Mouse (Mus musculus) midbrain, embryonic 11.5 days (tissue): ENCODE data around the gene Zfp560. TPM values are rescaled to one million over a fixed set of nuclear protein-coding genes. Genes with fewer than 3 reads are reported as not detected.

Source experiments
- ATAC-seq: fragments of 200-750 bp; cut with Nextera tagmentation; 2 replicates; pipeline ENCODE4 v1.8.0; 2017; ENCODE audit warnings: moderate TSS enrichment, moderate library complexity; ENCODE audit not compliant: low FRiP score
- DNase-seq: peaks from one replicate; pipeline ENCODE4 v3.0.0; 2015; ENCODE audit warnings: low spot score; ENCODE audit errors: missing footprints
- H3K27ac ChIP-seq: fragments of 300-500 bp; sonication (generic); 2 replicates; pipeline ENCODE4 v1.5.1; 2014; ENCODE audit warnings: low read depth, low read length
- H3K27me3 ChIP-seq: fragments of 300-500 bp; sonication (generic); 2 replicates; pipeline ENCODE4 v1.6.1; 2014; ENCODE audit warnings: mild to moderate bottlenecking, low read length, moderate library complexity, mixed read lengths; ENCODE audit not compliant: control insufficient read depth, insufficient read depth
- H3K36me3 ChIP-seq: fragments of 300-500 bp; sonication (generic); 2 replicates; pipeline ENCODE4 v1.6.1; 2014; ENCODE audit warnings: mild to moderate bottlenecking, low read length, moderate library complexity, mixed read lengths; ENCODE audit not compliant: control insufficient read depth, insufficient read depth
- H3K4me1 ChIP-seq: fragments of 300-500 bp; sonication (generic); 2 replicates; pipeline ENCODE4 v1.6.1; 2014; ENCODE audit warnings: low read length; ENCODE audit not compliant: control insufficient read depth, insufficient read depth
- H3K4me2 ChIP-seq: fragments of 300-500 bp; sonication (generic); 2 replicates; pipeline ENCODE4 v1.6.1; 2014; ENCODE audit warnings: mild to moderate bottlenecking, moderate library complexity
- H3K4me3 ChIP-seq: fragments of 300-500 bp; sonication (generic); 2 replicates; pipeline ENCODE4 v1.5.1; 2014; ENCODE audit warnings: low read depth, low read length
- H3K9ac ChIP-seq: fragments of 300-500 bp; sonication (generic); 2 replicates; pipeline ENCODE4 v1.6.1; 2014; ENCODE audit warnings: low read length
- H3K9me3 ChIP-seq: fragments of 300-500 bp; sonication (generic); 2 replicates; pipeline ENCODE4 v1.6.1; 2016; ENCODE audit warnings: low read length; ENCODE audit not compliant: control insufficient read depth
- WGBS: fragments of 180-500 bp; shearing (Covaris S2); extraction: QIAGEN DNeasy Blood & Tissue Kit; methylation state at CpG from one replicate; pipeline ENCODE4 v1.1.7; 2014; 5-methylcytosine and 5-hydroxymethylcytosine counted together
- polyA plus RNA-seq: library from polyadenylated mRNA; unstranded; fragments of >200 nt; fragmentation: Nextera tagmentation; extraction: Ambion mirVana; gene quantifications from 2 replicates; pipeline ENCODE4 v1.2.1, GENCODE M21; 2014

Gene Zfp560
- 35.6 and 38.2 TPM in 2 replicates for polyA plus RNA-seq

DNA sequence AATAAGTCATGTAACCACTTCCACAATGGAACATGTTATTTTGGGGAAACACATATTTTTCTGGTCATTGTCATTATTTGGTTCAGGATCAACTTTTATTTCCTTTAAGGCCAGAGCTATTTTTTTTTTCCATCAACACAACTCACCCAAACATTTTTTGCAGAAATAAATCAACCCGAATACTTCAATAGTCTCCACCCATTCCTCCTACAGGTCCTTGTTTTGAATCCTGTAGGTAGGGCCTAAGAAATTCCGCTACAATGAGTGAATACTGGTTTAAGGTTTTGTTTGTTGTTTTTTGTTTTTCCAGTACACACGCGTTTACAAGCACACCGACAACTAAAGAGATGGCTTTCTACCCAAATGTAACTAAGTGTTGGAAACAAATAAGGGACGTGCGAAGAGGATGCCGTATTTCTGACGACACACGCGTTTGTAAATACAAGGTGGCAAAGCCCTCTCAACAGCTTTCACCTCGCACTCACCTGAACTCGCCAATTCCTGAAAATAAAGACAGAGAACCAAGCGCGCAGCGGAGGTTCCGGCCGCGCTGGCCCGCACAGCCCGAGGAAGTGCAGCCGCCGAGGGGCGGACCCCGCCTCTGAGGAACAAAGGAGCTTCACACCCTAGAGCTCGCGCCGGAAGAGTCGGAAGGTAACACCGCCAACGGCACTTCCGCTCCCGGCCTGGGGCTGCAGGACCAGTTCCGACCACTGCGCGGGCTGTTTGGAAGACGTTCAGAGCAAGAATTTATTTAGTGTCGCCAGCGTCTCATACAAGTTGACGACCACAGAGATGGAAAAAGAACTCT is at the start of gene Zfp560:
TSS of gene Zfp560 (minus strand) at position 646 of the 811 bp plus-strand sequence.
- H3K27ac ChIP-seq, result no peak within 1 kb of the TSS
- H3K4me3 ChIP-seq, result peak within 1 kb of the TSS; percentile 53
- peak; percentile 100 for ATAC-seq
- DNase-seq, result peak; percentile 100
- peaks cover 4% of the 10 kb centered on the region; the same call in 1 of the 2 replicates for H3K4me1 ChIP-seq
- H3K9ac ChIP-seq, result peak within 1 kb of the TSS; percentile 71
- H3K9me3 ChIP-seq, result peaks cover 2% of the 10 kb centered on the region; the same call in 1 of the 2 replicates
- H3K27me3 ChIP-seq, result no peaks in the 10 kb centered on the region
- peak within 1 kb of the TSS; percentile 65 for H3K4me2 ChIP-seq
- WGBS, result 3% methylated on average over 40 of the region's 40 CpGs
- no peaks in the 10 kb centered on the region for H3K36me3 ChIP-seq

- no peaks in the 10 kb centered on the region for H3K36me3 ChIP-seq
- ATAC-seq (no peak), DNase-seq (peak; percentile 81)
- no peaks in the 10 kb centered on the region for H3K4me1 ChIP-seq
- H3K9ac ChIP-seq, result no peak overlapping the region
- H3K27me3 ChIP-seq, result no peaks in the 10 kb centered on the region
- 85% methylated on average over 3 of the region's 3 CpGs for WGBS
- no peak overlapping the region for H3K27ac ChIP-seq
- no peaks in the 10 kb centered on the region for H3K9me3 ChIP-seq
- H3K4me3 ChIP-seq, result no peak overlapping the region
- no peak overlapping the region for H3K4me2 ChIP-seq
These were observed 45.0 kb upstream of the Zfp560 start for GRCm38 (mm10) chr9:20430004-20430403.

DNA sequence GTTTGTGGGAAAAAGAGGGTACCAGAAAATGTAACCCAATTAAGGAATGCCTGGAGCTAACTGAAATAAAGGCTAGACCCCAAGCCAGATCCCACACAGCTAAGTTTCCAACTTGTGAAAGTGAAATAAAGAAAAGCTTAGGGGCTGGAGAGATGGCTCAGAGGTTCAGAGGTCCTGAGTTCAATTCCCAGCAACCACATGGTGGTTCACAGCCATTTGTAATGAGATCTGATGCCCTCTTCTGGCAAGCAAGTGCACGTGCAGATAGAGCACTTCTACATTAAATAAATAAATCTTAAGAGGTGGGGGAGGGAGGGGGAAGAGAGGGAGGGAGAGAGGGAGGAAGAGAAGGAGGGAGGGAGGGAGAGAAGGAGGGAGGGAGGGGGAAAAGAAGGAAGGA is 26.5 kb upstream of the Zfp560 start:
- H3K4me2 ChIP-seq, result no peak overlapping the region
- no peaks in the 10 kb centered on the region for H3K9me3 ChIP-seq
- no peak for ATAC-seq
- no peaks in the 10 kb centered on the region for H3K27me3 ChIP-seq
- WGBS, result 13% methylated on average over 1 of the region's 1 CpGs
- no peak overlapping the region for H3K27ac ChIP-seq
- no peak overlapping the region for H3K4me3 ChIP-seq
- H3K36me3 ChIP-seq, result no peaks in the 10 kb centered on the region
- no peaks in the 10 kb centered on the region for H3K4me1 ChIP-seq
- peak; percentile 57 for DNase-seq
- no peak overlapping the region for H3K9ac ChIP-seq

DNA sequence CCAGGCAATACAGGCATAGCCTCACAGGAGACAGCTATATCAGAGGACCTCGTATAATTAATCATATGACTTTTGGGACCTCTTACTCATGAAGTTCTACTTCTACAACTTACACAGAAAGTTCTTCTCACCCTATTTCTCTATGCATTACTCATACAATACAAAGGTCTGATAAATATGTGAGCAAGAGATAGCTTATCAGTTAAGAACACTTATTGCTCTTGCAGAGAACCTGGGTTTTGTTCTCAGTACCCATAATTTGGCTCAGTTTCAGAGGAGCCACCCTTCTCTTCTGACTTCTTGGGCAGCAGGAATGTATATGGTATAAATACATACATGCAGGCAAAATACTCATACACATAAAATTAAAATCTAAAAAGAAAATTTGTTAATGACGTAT is 24.3 kb upstream of the Zfp560 start:
- DNase-seq (no peak), ATAC-seq (no peak)
- no peaks in the 10 kb centered on the region for H3K9me3 ChIP-seq
- no peaks in the 10 kb centered on the region for H3K4me1 ChIP-seq
- H3K9ac ChIP-seq, result no peak overlapping the region
- WGBS, result 90% methylated on average over 2 of the region's 2 CpGs
- no peak overlapping the region for H3K27ac ChIP-seq
- no peaks in the 10 kb centered on the region for H3K27me3 ChIP-seq
- no peak overlapping the region for H3K4me2 ChIP-seq
- no peaks in the 10 kb centered on the region for H3K36me3 ChIP-seq
- H3K4me3 ChIP-seq, result no peak overlapping the region

DNA sequence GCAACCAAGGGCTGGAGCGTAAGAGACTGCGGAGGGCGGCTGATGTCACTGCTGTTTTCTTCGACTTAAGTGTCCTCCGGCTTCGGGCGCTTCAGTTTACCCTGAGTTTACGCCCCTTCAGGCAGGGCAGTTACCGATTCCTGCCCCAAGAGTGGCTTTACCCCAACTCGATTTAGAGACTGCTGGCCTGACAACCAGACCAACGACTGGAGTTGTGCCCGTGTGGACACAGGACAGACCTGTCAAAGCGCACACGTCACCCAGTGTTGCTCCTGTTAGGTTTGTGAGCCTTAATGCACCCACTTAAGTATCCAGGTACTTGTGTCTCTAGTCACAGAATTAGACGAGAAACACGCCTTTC is 346 bp upstream of the Zfp560 start:
- no peaks in the 10 kb centered on the region for H3K36me3 ChIP-seq
- DNase-seq, result no peak
- ATAC-seq, result peak; percentile 81; the same call in 1 of the 2 replicates
- H3K4me2 ChIP-seq, result peak overlapping the region; percentile 65
- no peaks in the 10 kb centered on the region for H3K27me3 ChIP-seq
- 19% methylated on average over 16 of the region's 16 CpGs for WGBS
- no peak overlapping the region for H3K27ac ChIP-seq
- H3K9me3 ChIP-seq, result peaks cover 2% of the 10 kb centered on the region; the same call in 1 of the 2 replicates
- peak overlapping the region; percentile 53 for H3K4me3 ChIP-seq
- peaks cover 4% of the 10 kb centered on the region; the same call in 1 of the 2 replicates for H3K4me1 ChIP-seq
- peak overlapping the region; percentile 71 for H3K9ac ChIP-seq

DNA sequence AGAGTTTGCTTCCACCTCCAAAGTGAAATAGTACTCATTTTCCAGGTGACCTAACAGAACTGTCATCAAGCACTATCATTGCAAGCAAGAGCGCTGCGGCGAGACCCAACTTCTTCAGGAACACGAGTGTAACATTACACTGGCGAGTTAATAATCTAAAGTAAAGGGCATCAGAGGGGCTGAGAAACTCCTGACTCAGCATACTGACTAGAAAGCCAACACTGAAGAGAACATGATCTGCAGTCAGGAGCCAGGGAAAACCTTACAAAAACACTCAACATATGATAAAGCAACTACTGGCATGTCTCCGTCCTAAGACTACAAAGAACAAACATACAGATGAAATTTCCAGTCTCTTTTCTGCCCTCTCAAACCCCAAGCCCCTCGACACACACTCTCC is 1.3 kb downstream of the Zfp560 start:
- peak overlapping the region; percentile 65; the same call in 1 of the 2 replicates for H3K4me2 ChIP-seq
- WGBS, result 93% methylated on average over 7 of the region's 7 CpGs
- H3K27ac ChIP-seq, result no peak overlapping the region
- no peak for DNase-seq
- H3K27me3 ChIP-seq, result no peaks in the 10 kb centered on the region
- H3K36me3 ChIP-seq, result no peaks in the 10 kb centered on the region
- no peak for ATAC-seq
- H3K9ac ChIP-seq, result no peak overlapping the region
- no peak overlapping the region for H3K4me3 ChIP-seq
- H3K9me3 ChIP-seq, result peaks cover 2% of the 10 kb centered on the region; the same call in 1 of the 2 replicates
- peaks cover 4% of the 10 kb centered on the region; the same call in 1 of the 2 replicates for H3K4me1 ChIP-seq

DNA sequence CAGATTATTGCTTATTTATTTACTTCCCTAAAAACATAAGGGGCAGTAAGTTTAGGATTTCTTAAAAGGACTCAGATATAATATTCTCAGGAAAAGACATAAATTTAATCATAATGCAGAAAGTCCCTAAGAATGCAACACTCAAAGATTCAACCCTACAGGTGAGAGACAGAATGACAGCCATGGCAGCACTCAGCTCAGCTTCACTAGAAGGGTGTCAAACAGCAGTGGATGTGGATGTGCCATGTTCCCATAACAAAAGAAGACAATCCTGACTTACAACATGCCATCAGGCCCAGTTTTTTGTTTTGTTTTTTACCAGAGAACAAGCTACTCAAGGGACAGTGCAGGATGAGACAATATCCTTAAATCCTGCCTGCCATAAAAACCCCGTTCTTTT is 10.3 kb downstream of the Zfp560 start:
- Histone ChIP-seq H3K4me1 (no peaks in the 10 kb centered on the region), H3K9ac (no peak overlapping the region), H3K27me3 (no peaks in the 10 kb centered on the region), H3K27ac (no peak overlapping the region), H3K4me2 (no peak overlapping the region), H3K9me3 (peaks cover 6% of the 10 kb centered on the region; the same call in 1 of the 2 replicates), H3K4me3 (no peak overlapping the region), H3K36me3 (no peaks in the 10 kb centered on the region)
- WGBS, result 97% methylated on average over 1 of the region's 1 CpGs
- DNase-seq, result no peak
- no peak for ATAC-seq

DNA sequence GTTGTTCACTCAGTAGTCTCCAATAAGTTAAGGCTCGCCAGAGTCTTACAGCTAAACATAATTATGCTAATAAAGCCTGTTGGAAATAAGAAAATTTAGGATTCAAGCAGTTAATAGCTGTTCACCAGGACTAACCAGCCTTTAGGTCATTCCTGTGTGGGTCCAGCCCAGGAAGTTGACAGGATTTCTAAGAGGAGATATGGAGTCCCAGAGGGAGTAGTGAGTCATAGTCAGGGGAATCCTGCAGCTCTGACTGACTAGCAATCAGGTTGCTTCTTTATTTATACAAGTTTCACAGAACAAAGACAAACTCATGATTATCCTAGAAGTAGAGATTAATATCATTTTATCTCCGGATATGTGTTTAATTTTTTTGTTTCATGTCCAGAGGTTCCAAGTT is 17.7 kb downstream of the Zfp560 start:
- WGBS, result 88% methylated on average over 2 of the region's 2 CpGs
- ATAC-seq, result no peak

GRCm38 (mm10) chr9:20348501-20348900 is 36.5 kb downstream of the Zfp560 start:
- no peak overlapping the region for H3K9ac ChIP-seq
- no peak overlapping the region for H3K4me2 ChIP-seq
- no peak overlapping the region for H3K27ac ChIP-seq
- H3K4me3 ChIP-seq, result no peak overlapping the region
- no peaks in the 10 kb centered on the region for H3K4me1 ChIP-seq
- no peaks in the 10 kb centered on the region for H3K27me3 ChIP-seq
- H3K9me3 ChIP-seq, result peaks cover 3% of the 10 kb centered on the region; the same call in 1 of the 2 replicates
- ATAC-seq (no peak), DNase-seq (no peak)
- 91% methylated on average over 4 of the region's 4 CpGs for WGBS
- peaks cover 13% of the 10 kb centered on the region; the same call in 1 of the 2 replicates for H3K36me3 ChIP-seq

More for the DNA sequence above, 17.7 kb downstream of the Zfp560 start:
- H3K9ac ChIP-seq, result no peak overlapping the region
- no peaks in the 10 kb centered on the region for H3K36me3 ChIP-seq
- H3K27ac ChIP-seq, result no peak overlapping the region
- H3K4me2 ChIP-seq, result no peak overlapping the region
- H3K27me3 ChIP-seq, result no peaks in the 10 kb centered on the region
- no peak for DNase-seq
- no peak overlapping the region for H3K4me3 ChIP-seq
- H3K4me1 ChIP-seq, result no peaks in the 10 kb centered on the region
- peaks cover 10% of the 10 kb centered on the region for H3K9me3 ChIP-seq
